Mouse (Mus musculus): ENCODE results near the gene Fem1a.

- TF ChIP-seq CTCF (IDR thresholded peaks at IDR 0.05; ENCODE audit: borderline replicate concordance, insufficient read depth, low read depth, low read length) (no peak), POLR2A (IDR thresholded peaks at IDR 0.05; ENCODE audit: borderline replicate concordance, insufficient read depth, low read length) (no peak)
These were observed 26.7 kb upstream of the Fem1a start for GRCm38 (mm10) chr17:56229943-56230342.
